Mouse (Mus musculus) neural tube, embryonic 14.5 days (tissue): ENCODE results near the gene Smoc1. TPM values are rescaled to one million over a fixed set of nuclear protein-coding genes. Genes with fewer than 3 reads are reported as not detected.

Source experiments
- ATAC-seq: fragments of 200-750 bp; cut with Nextera tagmentation; 2 replicates; pipeline ENCODE4 v1.8.0; 2017; ENCODE audit warnings: low read depth, mild to moderate bottlenecking, moderate TSS enrichment, moderate library complexity
- H3K27ac ChIP-seq: fragments of 300-500 bp; sonication (generic); 2 replicates; pipeline ENCODE4 v1.5.1; 2014; ENCODE audit warnings: low read depth, mild to moderate bottlenecking, control low read depth, low read length, moderate library complexity, mixed read lengths
- H3K27me3 ChIP-seq: fragments of 300-500 bp; sonication (generic); 2 replicates; pipeline ENCODE4 v1.6.1; 2014; ENCODE audit warnings: low read length; ENCODE audit not compliant: control insufficient read depth, insufficient read depth
- H3K36me3 ChIP-seq: fragments of 300-500 bp; sonication (generic); 2 replicates; pipeline ENCODE4 v1.6.1; 2014; ENCODE audit warnings: low read length, mixed read lengths; ENCODE audit not compliant: control insufficient read depth, insufficient read depth
- H3K4me1 ChIP-seq: fragments of 300-500 bp; sonication (generic); 2 replicates; pipeline ENCODE4 v1.6.1; 2014; ENCODE audit warnings: low read length; ENCODE audit not compliant: control insufficient read depth, insufficient read depth
- H3K4me2 ChIP-seq: fragments of 300-500 bp; sonication (generic); 2 replicates; pipeline ENCODE4 v1.6.1; 2014; ENCODE audit warnings: mild to moderate bottlenecking, low read depth, low read length, control low read depth
- H3K4me3 ChIP-seq: fragments of 300-500 bp; sonication (generic); 2 replicates; pipeline ENCODE4 v1.5.1; 2014; ENCODE audit warnings: low read depth, low read length, control low read depth, mixed read lengths
- H3K9ac ChIP-seq: fragments of 300-500 bp; sonication (generic); replicated peaks from 2 replicates; pipeline ENCODE4 v1.6.1; 2014; ENCODE audit warnings: low read depth, mild to moderate bottlenecking, control low read depth, low read length, mixed read lengths
- H3K9me3 ChIP-seq: fragments of 300-500 bp; sonication (generic); 2 replicates; pipeline ENCODE4 v1.6.1; 2016; ENCODE audit warnings: low read length; ENCODE audit not compliant: control insufficient read depth
- WGBS: fragments of 180-500 bp; shearing (Covaris S2); extraction: QIAGEN DNeasy Blood & Tissue Kit; methylation state at CpG from one replicate; pipeline ENCODE4 v1.1.7; 2014; 5-methylcytosine and 5-hydroxymethylcytosine counted together
- polyA plus RNA-seq: library from polyadenylated mRNA; unstranded; fragments of >200 nt; fragmentation: Nextera tagmentation; extraction: Ambion mirVana; gene quantifications from 2 replicates; pipeline ENCODE4 v1.2.1, GENCODE M21; 2014

Smoc1 gene
- polyA plus RNA-seq, 1 experiment from 2014 or later: 10.1 TPM

DNA sequence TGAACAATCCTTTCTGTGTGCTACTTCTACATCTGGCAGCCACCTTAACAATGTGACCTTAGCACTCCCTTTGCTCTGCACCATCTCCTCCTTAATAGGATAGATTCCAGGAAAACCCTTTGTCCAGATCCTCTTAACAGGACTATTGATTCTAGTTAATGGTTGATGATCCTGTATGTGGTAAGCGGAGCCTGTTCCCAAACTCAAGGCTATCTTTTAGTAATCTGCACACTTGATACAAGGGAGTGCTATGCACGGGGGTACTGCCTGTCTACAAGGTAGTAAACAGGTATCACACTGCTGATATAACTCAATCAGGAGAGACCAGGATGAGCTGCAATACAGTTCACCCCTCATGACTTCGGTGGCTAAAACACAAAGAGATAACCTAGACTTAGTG lies 161.8 kb downstream of the Smoc1 start:
- H3K9ac ChIP-seq: no peak overlapping the region
- no peaks in the 10 kb centered on the region for H3K36me3 ChIP-seq
- no peak for ATAC-seq
- H3K27ac ChIP-seq: no peak overlapping the region
- no peaks in the 10 kb centered on the region for H3K4me1 ChIP-seq
- no peaks in the 10 kb centered on the region for H3K9me3 ChIP-seq
- H3K27me3 ChIP-seq: no peaks in the 10 kb centered on the region
- H3K4me3 ChIP-seq: no peak overlapping the region
- WGBS: 92% methylated on average over 3 of the region's 3 CpGs
- no peak overlapping the region for H3K4me2 ChIP-seq

DNA sequence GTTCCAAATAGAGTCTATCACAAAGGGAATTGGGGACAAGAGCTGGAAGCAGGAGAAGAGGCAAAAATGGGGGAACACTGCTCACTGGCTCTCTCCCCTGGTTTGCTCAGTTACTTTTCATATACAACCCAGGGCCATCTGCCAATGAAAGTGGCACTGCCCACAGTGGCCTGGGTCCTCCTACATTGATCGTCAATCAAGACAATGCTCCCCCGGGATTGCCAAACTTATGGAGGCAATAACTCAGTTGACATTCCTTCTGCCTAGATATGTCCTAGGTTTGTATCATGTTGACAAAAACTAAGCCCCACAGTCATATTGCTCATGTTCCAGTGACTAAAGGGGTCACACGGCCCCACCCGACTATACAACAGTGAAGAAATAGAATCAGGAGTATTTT lies 162.4 kb downstream of the Smoc1 start:
- H3K36me3 ChIP-seq: no peaks in the 10 kb centered on the region
- H3K9me3 ChIP-seq: no peaks in the 10 kb centered on the region
- no peak overlapping the region for H3K4me2 ChIP-seq
- WGBS: 95% methylated on average over 4 of the region's 4 CpGs
- no peak for ATAC-seq
- no peak overlapping the region for H3K4me3 ChIP-seq
- H3K9ac ChIP-seq: no peak overlapping the region
- H3K27me3 ChIP-seq: no peaks in the 10 kb centered on the region
- H3K27ac ChIP-seq: no peak overlapping the region
- no peaks in the 10 kb centered on the region for H3K4me1 ChIP-seq

DNA sequence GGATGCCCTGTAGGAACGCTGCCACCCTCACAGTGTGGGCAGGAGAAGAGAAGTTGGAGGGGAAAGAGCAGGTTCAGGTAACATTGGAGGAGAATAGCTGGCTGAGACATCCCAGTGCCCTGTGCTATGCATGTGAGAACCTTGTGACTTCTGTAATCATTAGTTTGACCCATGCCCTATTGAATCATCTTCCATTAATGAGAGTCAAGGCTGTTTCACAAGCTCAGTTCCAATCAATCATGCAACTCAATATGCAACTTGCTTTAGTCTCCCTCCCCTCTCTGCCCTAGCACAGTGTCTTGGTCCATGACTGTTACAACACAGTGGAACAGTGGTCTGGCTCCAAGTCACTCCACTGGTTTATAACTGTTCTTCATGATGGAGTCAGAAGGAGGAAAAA lies 163.0 kb downstream of the Smoc1 start:
- WGBS: 96% methylated on average over 1 of the region's 1 CpGs
- Histone ChIP-seq H3K27me3 (no peaks in the 10 kb centered on the region), H3K4me2 (no peak overlapping the region), H3K9me3 (no peaks in the 10 kb centered on the region), H3K4me1 (no peaks in the 10 kb centered on the region), H3K36me3 (no peaks in the 10 kb centered on the region), H3K4me3 (no peak overlapping the region), H3K27ac (no peak overlapping the region), H3K9ac (no peak overlapping the region)
- ATAC-seq: no peak

DNA sequence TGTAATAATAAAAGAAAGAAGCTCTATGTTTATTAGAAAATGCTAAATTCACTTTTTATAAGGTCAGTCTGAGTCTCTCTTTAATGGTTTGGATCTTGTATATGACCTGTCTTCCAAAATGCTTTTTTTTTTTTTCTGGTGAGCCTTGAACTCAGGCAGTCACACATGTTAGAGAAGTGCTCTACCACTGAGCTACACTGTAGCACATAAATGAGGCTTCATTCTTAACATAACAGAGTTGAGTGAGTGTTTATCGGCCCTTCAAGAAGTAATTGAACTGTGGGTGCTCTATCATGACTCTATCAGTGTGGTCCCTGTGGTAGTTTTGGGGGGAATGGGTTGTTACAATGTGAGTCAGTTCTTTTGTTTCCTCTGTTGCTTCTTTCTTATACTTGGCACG lies 167.4 kb downstream of the Smoc1 start:
- ATAC-seq: no peak
- no peak overlapping the region for H3K27ac ChIP-seq
- 85% methylated on average over 2 of the region's 2 CpGs for WGBS
- H3K4me2 ChIP-seq: no peak overlapping the region
- no peaks in the 10 kb centered on the region for H3K4me1 ChIP-seq
- H3K9me3 ChIP-seq: no peaks in the 10 kb centered on the region
- no peak overlapping the region for H3K9ac ChIP-seq
- no peaks in the 10 kb centered on the region for H3K27me3 ChIP-seq
- no peaks in the 10 kb centered on the region for H3K36me3 ChIP-seq
- H3K4me3 ChIP-seq: no peak overlapping the region

DNA sequence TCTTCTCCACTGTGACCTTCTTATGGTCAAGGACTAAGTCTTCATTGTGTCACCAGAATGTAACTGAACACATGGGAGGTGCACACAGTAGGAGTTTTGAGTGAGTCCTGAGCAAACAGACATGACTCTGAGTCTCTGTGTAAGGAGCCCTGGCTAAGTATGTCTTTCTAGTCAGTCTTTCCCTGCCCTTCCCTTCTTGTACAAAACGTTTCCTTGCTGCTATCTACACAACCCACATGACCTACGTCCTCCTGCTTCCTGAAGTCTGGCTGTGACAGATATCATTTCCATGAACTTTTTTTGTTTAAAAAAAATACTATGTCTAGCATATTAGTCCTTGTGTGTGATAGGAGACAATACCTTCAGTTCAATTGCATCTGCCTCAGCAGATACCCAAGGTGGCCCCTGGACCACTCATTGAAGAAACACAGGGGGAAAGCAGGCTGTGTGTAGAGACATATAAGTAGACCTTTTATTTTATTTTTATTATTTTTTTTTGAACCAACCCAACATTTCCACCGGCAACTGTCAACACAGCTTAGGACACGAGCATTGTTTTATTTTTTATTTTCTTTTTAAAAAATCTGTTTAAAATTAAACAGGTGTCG lies 171.0 kb downstream of the Smoc1 start:
- H3K9me3 ChIP-seq: no peaks in the 10 kb centered on the region
- 80% methylated on average over 5 of the region's 5 CpGs for WGBS
- H3K36me3 ChIP-seq: no peaks in the 10 kb centered on the region
- ATAC-seq: no peak
- H3K4me1 ChIP-seq: no peaks in the 10 kb centered on the region
- H3K27me3 ChIP-seq: no peaks in the 10 kb centered on the region
- H3K4me2 ChIP-seq: no peak overlapping the region
- H3K27ac ChIP-seq: no peak overlapping the region
- H3K4me3 ChIP-seq: no peak overlapping the region
- no peak overlapping the region for H3K9ac ChIP-seq

DNA sequence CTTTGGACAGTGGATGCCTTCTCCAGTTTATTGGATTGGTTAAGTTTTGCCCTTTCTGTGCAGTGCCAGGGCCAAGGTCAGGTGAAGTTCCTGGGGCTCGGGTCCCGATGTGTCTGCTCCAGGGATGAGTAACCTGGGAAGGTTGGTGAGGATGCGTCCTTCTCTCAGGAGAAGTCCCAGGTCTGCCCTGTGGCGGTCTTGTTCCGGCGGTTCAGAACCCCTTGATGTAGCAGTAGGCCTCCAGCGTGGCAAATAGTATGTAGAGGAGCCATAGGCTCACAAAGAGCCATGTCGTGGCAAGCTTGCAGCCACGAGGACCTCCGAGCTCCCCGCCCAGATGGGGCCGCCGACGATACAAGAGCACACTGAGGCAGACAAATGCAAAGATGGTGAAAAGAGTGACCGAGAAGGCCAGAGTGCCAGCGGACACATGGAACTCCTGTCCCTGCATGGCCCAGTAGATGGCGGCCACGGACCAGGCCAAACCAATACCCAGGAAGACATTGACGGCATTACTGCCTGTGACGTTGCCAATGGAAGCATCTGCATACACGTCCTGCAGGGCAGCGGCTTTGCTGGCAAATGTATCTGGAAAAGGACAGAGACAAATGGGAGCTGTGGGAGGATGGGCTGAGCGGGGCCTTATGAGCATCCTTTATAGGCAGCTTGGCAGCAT lies 172.8 kb downstream of the Smoc1 start:
- 32% methylated on average over 23 of the region's 23 CpGs for WGBS
- Histone ChIP-seq H3K9ac (no peak overlapping the region), H3K4me1 (no peaks in the 10 kb centered on the region), H3K9me3 (no peaks in the 10 kb centered on the region), H3K27me3 (no peaks in the 10 kb centered on the region), H3K4me3 (no peak overlapping the region), H3K27ac (no peak overlapping the region), H3K4me2 (no peak overlapping the region), H3K36me3 (peaks cover 3% of the 10 kb centered on the region; the same call in 1 of the 2 replicates)
- ATAC-seq: peak; percentile 95

DNA sequence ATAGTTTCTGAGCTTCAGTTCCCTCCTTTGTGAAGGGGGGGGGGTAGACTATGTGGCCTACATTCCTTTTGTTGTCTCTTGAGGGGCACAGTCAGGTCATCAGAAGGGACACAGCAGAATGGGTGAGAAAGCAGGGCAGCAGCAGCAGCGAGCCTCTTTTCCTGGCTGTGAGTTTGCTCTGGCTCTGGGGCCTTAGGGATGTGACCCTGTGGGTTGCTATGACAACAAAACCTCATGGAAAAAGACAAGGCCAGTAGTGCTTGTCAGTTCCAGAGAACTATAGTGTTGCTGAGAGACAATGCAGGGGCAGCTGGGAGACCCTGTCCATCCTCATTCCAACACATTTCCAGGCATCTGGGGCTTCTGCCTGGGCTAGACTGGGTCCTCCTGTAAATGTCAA lies 176.6 kb downstream of the Smoc1 start:
- ATAC-seq: no peak
- Histone ChIP-seq H3K9ac (no peak overlapping the region), H3K4me1 (no peaks in the 10 kb centered on the region), H3K27me3 (no peaks in the 10 kb centered on the region), H3K9me3 (no peaks in the 10 kb centered on the region), H3K4me2 (no peak overlapping the region), H3K36me3 (peaks cover 3% of the 10 kb centered on the region; the same call in 1 of the 2 replicates), H3K4me3 (no peak overlapping the region), H3K27ac (no peak overlapping the region)
- 10% methylated on average over 1 of the region's 1 CpGs for WGBS

DNA sequence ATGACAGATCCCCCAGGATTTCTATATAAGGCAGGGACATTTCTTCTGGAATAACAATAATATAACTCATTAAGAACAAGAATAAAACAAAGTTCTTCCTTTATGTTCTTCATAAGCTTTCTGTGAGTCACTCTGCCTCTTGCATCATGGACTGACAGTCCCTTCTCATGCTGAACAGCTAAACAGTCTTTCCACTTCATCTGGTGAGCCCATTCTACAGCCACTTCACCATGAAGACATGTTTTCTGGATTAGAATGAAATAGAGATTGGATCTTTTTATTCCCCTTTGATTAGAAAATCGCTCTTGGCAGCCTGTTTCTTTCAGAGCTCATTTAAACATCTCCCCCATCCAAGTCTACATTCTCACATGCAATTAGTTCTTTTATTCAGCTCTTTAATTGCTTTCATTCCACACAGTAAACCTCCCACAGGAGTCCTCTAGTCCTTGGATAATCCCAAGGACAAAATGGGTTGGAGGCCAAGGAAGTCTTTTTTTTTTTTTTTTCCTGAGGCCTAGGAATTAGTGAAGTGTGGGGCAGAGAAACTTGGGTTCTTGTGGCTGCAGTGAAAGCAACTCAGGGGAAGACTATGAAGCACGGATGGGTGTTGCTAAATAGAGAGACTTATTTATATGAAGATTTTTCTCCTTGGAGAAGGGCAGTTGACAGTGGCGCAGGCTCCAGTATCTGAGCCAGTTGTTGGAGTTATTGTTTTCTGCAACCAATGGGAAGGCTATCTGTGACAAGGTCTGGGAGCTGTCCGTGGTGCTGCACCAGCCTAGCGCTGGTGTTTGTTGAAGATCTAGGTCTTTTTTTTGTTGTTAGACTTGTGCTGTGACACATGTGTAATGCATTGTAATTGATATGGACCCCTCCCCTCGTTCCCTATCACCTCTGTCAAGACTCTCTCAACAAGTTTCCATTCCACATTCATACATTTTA lies 179.3 kb downstream of the Smoc1 start:
- ATAC-seq: no peak
- Histone ChIP-seq H3K4me1 (no peaks in the 10 kb centered on the region), H3K27ac (no peak overlapping the region), H3K4me3 (no peak overlapping the region), H3K9me3 (no peaks in the 10 kb centered on the region), H3K27me3 (no peaks in the 10 kb centered on the region), H3K9ac (no peak overlapping the region), H3K36me3 (peaks cover 3% of the 10 kb centered on the region; the same call in 1 of the 2 replicates), H3K4me2 (no peak overlapping the region)
- 26% methylated on average over 6 of the region's 6 CpGs for whole genome bisulfite sequencing

DNA sequence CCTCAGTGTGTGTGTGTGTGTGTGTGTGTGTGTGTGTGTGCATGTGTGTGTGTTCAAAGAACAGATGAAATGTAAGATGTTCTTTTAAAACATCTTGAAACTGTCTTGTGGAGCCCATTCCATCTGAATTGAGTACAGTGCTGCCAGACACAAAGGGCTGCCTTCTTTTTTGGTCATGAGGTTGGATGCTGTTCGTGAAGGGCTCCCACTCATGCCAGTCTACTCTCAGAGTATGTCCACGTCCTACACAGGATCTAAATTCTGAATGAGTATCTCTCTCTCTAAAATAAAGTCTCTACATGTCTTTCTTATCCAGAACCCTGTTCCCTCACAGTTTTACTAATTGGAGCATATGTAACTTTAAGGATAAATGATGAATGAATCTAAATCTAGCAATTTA lies 182.0 kb downstream of the Smoc1 start:
- no peak overlapping the region for H3K4me2 ChIP-seq
- no peaks in the 10 kb centered on the region for H3K9me3 ChIP-seq
- no peak for ATAC-seq
- H3K4me3 ChIP-seq: no peak overlapping the region
- no peak overlapping the region for H3K9ac ChIP-seq
- peaks cover 2% of the 10 kb centered on the region; the same call in 1 of the 2 replicates for H3K36me3 ChIP-seq
- H3K4me1 ChIP-seq: no peaks in the 10 kb centered on the region
- no peak overlapping the region for H3K27ac ChIP-seq
- no peaks in the 10 kb centered on the region for H3K27me3 ChIP-seq
- 68% methylated on average over 2 of the region's 2 CpGs for WGBS
